Mouse (Mus musculus) hindbrain, embryonic 11.5 days (tissue): ENCODE measurements around the gene Jmjd7. TPM values are rescaled to one million over a fixed set of nuclear protein-coding genes. Genes with fewer than 3 reads are reported as not detected.

ENCODE experiments used
- ATAC-seq: fragments of 200-750 bp; cut with Nextera tagmentation; 2 replicates; pipeline ENCODE4 v1.8.0; 2017; ENCODE audit warnings: mild to moderate bottlenecking, moderate TSS enrichment, moderate library complexity; ENCODE audit not compliant: low FRiP score
- DNase-seq: peaks from one replicate; pipeline ENCODE4 v3.0.0-alpha.2; 2015; ENCODE audit warnings: low spot score
- H3K27ac ChIP-seq: fragments of 300-500 bp; sonication (generic); 2 replicates; pipeline ENCODE4 v1.5.1; 2014; ENCODE audit warnings: mild to moderate bottlenecking, low read depth, low read length
- H3K27me3 ChIP-seq: fragments of 300-500 bp; sonication (generic); 2 replicates; pipeline ENCODE4 v1.6.1; 2014; ENCODE audit warnings: mild to moderate bottlenecking, low read length, moderate library complexity, mixed read lengths; ENCODE audit not compliant: control insufficient read depth, insufficient read depth
- H3K36me3 ChIP-seq: fragments of 300-500 bp; sonication (generic); 2 replicates; pipeline ENCODE4 v1.6.1; 2014; ENCODE audit warnings: mild to moderate bottlenecking, low read length, moderate library complexity, mixed read lengths; ENCODE audit not compliant: control insufficient read depth, insufficient read depth
- H3K4me1 ChIP-seq: fragments of 300-500 bp; sonication (generic); replicated peaks from 2 replicates; pipeline ENCODE4 v1.6.1; 2014; ENCODE audit warnings: low read length, mixed read lengths; ENCODE audit not compliant: control insufficient read depth, insufficient read depth
- H3K4me2 ChIP-seq: fragments of 300-500 bp; sonication (generic); replicated peaks from 2 replicates; pipeline ENCODE4 v1.6.1; 2014; ENCODE audit warnings: mild to moderate bottlenecking, low read depth, low read length
- H3K4me3 ChIP-seq: fragments of 300-500 bp; sonication (generic); 2 replicates; pipeline ENCODE4 v1.5.1; 2014; ENCODE audit warnings: low read depth, low read length
- H3K9ac ChIP-seq: fragments of 300-500 bp; sonication (generic); 2 replicates; pipeline ENCODE4 v1.6.1; 2014; ENCODE audit warnings: low read depth, low read length
- H3K9me3 ChIP-seq: fragments of 300-500 bp; sonication (generic); 2 replicates; pipeline ENCODE4 v1.6.1; 2016; ENCODE audit warnings: low read length; ENCODE audit not compliant: control insufficient read depth
- WGBS: fragments of 180-500 bp; shearing (Covaris S2); extraction: QIAGEN DNeasy Blood & Tissue Kit; methylation state at CpG from one replicate; pipeline ENCODE4 v1.1.7; 2014; 5-methylcytosine and 5-hydroxymethylcytosine counted together
- polyA plus RNA-seq: library from polyadenylated mRNA; unstranded; fragments of >200 nt; fragmentation: Nextera tagmentation; extraction: Ambion mirVana; gene quantifications from 2 replicates; pipeline ENCODE4 v1.2.1, GENCODE M21; 2014

Jmjd7 gene
- polyA plus RNA-seq, 1 experiment from 2014 or later = 25.4 TPM

DNA sequence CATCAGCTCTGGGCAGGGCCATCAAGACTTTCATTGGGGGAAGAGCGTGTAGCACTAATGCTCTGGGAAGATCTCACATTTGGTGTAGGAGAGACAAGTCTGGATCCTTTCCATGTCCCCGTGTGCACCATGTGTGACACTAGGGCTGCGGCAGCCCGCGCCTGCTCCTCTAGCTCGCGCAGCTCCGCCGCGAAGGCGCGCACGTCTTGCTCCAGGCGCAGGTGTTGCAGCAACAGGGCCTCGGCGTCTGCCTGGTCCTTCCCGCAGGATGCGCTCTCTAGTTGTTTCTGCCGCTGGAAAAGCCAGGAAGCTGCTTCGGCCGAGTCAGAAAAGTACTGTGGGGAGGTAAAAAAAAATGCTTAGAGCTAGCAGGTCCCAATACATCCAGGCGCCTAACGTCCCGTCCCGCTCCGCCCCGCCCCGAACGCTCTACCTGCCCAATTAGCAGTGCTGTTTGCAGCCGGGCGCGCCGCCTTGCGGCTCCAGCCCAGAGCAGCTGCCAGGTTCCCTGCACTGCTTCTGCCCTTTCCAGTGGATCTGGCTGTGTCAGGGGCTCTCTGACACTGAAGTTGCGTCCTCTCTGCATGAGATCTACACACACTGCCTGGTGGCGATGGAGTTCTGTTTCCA lies 48.9 kb downstream of the Jmjd7 start:
- no peak overlapping the region for H3K27ac ChIP-seq
- no peaks in the 10 kb centered on the region for H3K9me3 ChIP-seq
- H3K4me3 ChIP-seq = peak overlapping the region; percentile 22
- no peak overlapping the region; the same call in 1 of the 2 replicates for H3K9ac ChIP-seq
- ATAC-seq = no peak
- peak overlapping the region; percentile 34 for H3K4me2 ChIP-seq
- H3K4me1 ChIP-seq = no peaks in the 10 kb centered on the region; the same call in 1 of the 2 replicates
- WGBS = 3% methylated on average over 36 of the region's 36 CpGs
- no peaks in the 10 kb centered on the region for H3K36me3 ChIP-seq
- peaks cover 18% of the 10 kb centered on the region for H3K27me3 ChIP-seq
- peak; percentile 63 for DNase-seq

Other genes starting within 250 kb of the Jmjd7 start
- 19.0 and 19.9 TPM in 2 replicates for gene Rpap1, start 239.9 kb upstream of the Jmjd7 start, polyA plus RNA-seq
- gene Tyro3, start 229.8 kb upstream of the Jmjd7 start, polyA plus RNA-seq = 16.6 and 17.5 TPM in 2 replicates
- gene Mga, start 130.3 kb upstream of the Jmjd7 start, polyA plus RNA-seq = 31.4 and 43.8 TPM in 2 replicates
- gene Mapkbp1, start 54.8 kb upstream of the Jmjd7 start, polyA plus RNA-seq = 3.2 and 4.4 TPM in 2 replicates
- gene Gm28042, start within 50 bp of the Jmjd7 start, polyA plus RNA-seq = 3.1 and 5.3 TPM in 2 replicates
- gene Pla2g4b, start 5.9 kb downstream of the Jmjd7 start, polyA plus RNA-seq = 1.6 and 2.5 TPM in 2 replicates
- 13.6 and 18.3 TPM in 2 replicates for gene Ehd4, start 127.1 kb downstream of the Jmjd7 start, polyA plus RNA-seq
- 0.11 and 0.31 TPM in 2 replicates for gene Pla2g4e, start 217.9 kb downstream of the Jmjd7 start, polyA plus RNA-seq